Mouse (Mus musculus): ENCODE data around the gene Nipal4. TPM values are rescaled to one million over a fixed set of nuclear protein-coding genes. Genes with fewer than 3 reads are reported as not detected.

The Nipal4 gene
- polyA plus RNA-seq, 1 experiment: 0.02 TPM

GRCm38 (mm10) chr11:46145163-46145875, 21.0 kb downstream of the Nipal4 start:
- H3K27me3 ChIP-seq (ENCODE audit: control insufficient read depth, insufficient read depth, insufficient read length): no peaks in the 10 kb centered on the region
- H3K4me2 ChIP-seq (ENCODE audit: low read depth): no peak overlapping the region
- TF ChIP-seq POLR2AphosphoS2 (IDR thresholded peaks at IDR 0.05; ENCODE audit: insufficient read length, low read depth) (peak; percentile 9), TCF3 (IDR thresholded peaks at IDR 0.05; ENCODE audit: insufficient read length, low read depth) (no peak)
- H3K36me3 ChIP-seq (ENCODE audit: control insufficient read depth, insufficient read depth): peaks cover 50% of the 10 kb centered on the region
- no peak overlapping the region for H3ac ChIP-seq (ENCODE audit: control insufficient read depth, insufficient read length)
- H3K4me3 ChIP-seq: no peak overlapping the region
- H3K79me2 ChIP-seq (ENCODE audit: control insufficient read depth, insufficient read depth): no peaks in the 10 kb centered on the region

DNA sequence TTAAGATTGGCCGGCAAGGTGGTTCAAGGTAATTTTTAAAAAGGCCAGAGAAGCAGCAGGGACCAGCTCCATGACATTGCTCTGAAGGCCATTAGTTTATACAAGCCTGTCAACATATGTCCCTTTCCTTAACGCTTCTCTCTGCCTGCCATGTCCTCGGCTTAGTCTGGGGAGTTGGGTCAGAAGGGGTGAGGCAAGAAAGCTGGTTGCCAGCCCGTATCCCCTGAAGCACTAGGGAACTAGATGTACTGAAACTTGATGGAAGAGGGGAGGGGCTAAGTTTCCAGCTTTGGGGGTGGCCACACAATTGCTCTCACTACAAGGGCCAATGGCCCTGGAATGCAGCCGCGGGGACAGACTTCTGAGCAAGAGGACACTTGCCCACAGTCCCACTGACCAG, 23.0 kb downstream of the Nipal4 start:
- H3K27me3 ChIP-seq (ENCODE audit: control insufficient read depth, insufficient read depth, insufficient read length): no peaks in the 10 kb centered on the region
- no peak overlapping the region for H3K4me2 ChIP-seq (ENCODE audit: low read depth)
- H3K79me2 ChIP-seq (ENCODE audit: control insufficient read depth, insufficient read depth): no peaks in the 10 kb centered on the region
- no peak overlapping the region for H3ac ChIP-seq (ENCODE audit: control insufficient read depth, insufficient read length)
- TF ChIP-seq USF1 (IDR thresholded peaks at IDR 0.05; ENCODE audit: low read depth): no peak
- no peak for TF ChIP-seq MYOD1 (IDR thresholded peaks at IDR 0.05; ENCODE audit: control insufficient read depth in 1 of 3, insufficient read length in 2 of 3, low read depth in 2 of 3)
- TF ChIP-seq MAX (IDR thresholded peaks at IDR 0.05; ENCODE audit: low read depth): no peak
- TF ChIP-seq POLR2AphosphoS2 (IDR thresholded peaks at IDR 0.05; ENCODE audit: insufficient read length, low read depth): no peak
- TF ChIP-seq TCF3 (IDR thresholded peaks at IDR 0.05; ENCODE audit: insufficient read length, low read depth): no peak
- TF ChIP-seq CEBPB (IDR thresholded peaks at IDR 0.05; ENCODE audit: insufficient read depth, poor library complexity, severe bottlenecking): no peak
- TF ChIP-seq MYOG (IDR thresholded peaks at IDR 0.05; ENCODE audit: control insufficient read depth in 1 of 3, insufficient read depth in 1 of 3, insufficient read length in 2 of 3, low read depth in 2 of 3): no peak
- no peak for TF ChIP-seq TCF12 (IDR thresholded peaks at IDR 0.05; ENCODE audit: insufficient read depth, poor library complexity, severe bottlenecking)
- TF ChIP-seq POLR2A (IDR thresholded peaks at IDR 0.05; ENCODE audit: insufficient read length, low read depth): no peak
- TF ChIP-seq REST (IDR thresholded peaks at IDR 0.05; ENCODE audit: insufficient read depth, insufficient read length): no peak
- TF ChIP-seq SRF (IDR thresholded peaks at IDR 0.05; ENCODE audit: control insufficient read depth, insufficient read length, low read depth): no peak
- no peak for TF ChIP-seq E2F4 (IDR thresholded peaks at IDR 0.05; ENCODE audit: insufficient read depth)
- H3K36me3 ChIP-seq (ENCODE audit: control insufficient read depth, insufficient read depth): peaks cover 64% of the 10 kb centered on the region
- no peak overlapping the region for H3K4me3 ChIP-seq

GRCm38 (mm10) chr11:46134899-46135298, 31.4 kb downstream of the Nipal4 start:
- Histone ChIP-seq H3K4me2 (ENCODE audit: low read depth) (no peak overlapping the region), H3K36me3 (ENCODE audit: control insufficient read depth, insufficient read depth) (peaks cover 76% of the 10 kb centered on the region)
- TF ChIP-seq MAX (IDR thresholded peaks at IDR 0.05; ENCODE audit: low read depth) (no peak), CEBPB (IDR thresholded peaks at IDR 0.05; ENCODE audit: insufficient read depth, poor library complexity, severe bottlenecking) (no peak), E2F4 (IDR thresholded peaks at IDR 0.05; ENCODE audit: insufficient read depth) (no peak), REST (IDR thresholded peaks at IDR 0.05; ENCODE audit: insufficient read depth, insufficient read length) (no peak), MYOG (IDR thresholded peaks at IDR 0.05; ENCODE audit: control insufficient read depth in 1 of 3, insufficient read depth in 1 of 3, insufficient read length in 2 of 3, low read depth in 2 of 3) (no peak), POLR2AphosphoS2 (IDR thresholded peaks at IDR 0.05; ENCODE audit: insufficient read length, low read depth) (no peak)

DNA sequence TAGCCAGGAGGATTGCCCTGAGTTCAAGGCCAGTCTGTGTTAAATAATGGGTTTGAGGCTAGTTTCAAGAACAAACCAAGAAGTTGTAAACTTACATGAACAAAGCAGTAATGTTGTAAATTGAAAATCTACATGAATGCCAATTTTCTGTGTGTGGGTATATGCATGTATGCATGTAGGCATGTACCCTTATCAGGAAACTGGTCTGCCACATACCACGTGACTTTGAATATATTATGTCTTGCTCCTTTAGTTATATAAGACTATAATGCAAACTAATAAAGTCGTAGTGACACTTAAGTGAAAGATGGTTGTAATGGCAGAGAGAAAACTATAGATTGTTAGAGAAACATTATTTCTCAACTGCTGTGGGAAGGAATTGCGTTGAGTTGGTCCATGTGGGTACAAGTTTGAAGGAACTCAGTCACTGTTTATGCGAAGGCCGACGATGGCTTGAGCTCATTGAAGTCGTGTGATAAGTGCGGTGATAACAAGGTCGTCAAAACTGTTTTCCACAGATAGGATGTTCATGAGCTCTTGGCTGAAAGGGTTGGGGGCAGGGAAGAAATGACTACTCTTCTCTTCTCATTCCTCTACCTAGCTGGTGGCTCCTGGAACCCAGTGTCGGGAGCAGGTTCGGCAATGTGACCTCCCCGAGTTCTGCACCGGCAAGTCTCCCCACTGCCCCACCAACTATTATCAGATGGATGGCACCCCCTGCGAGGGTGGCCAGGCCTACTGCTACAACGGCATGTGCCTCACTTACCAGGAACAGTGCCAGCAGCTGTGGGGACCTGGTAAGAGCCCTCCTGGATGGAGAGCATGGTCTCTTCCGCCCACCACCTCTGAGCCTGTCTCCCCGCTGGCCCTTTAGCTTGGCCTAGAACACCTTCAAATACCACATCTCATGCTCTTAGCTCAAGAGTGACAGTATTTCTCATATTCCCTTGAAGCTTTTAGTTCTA, 35.0 kb downstream of the Nipal4 start:
- no peaks in the 10 kb centered on the region for H3K79me2 ChIP-seq (ENCODE audit: control insufficient read depth, insufficient read depth)
- H3K4me3 ChIP-seq: no peak overlapping the region
- H3ac ChIP-seq (ENCODE audit: control insufficient read depth, insufficient read length): no peak overlapping the region
- TF ChIP-seq CEBPB (IDR thresholded peaks at IDR 0.05; ENCODE audit: insufficient read depth, poor library complexity, severe bottlenecking): no peak
- TF ChIP-seq POLR2AphosphoS2 (IDR thresholded peaks at IDR 0.05; ENCODE audit: insufficient read length, low read depth): peak; percentile 1
- no peak overlapping the region for H3K4me2 ChIP-seq (ENCODE audit: low read depth)
- H3K36me3 ChIP-seq (ENCODE audit: control insufficient read depth, insufficient read depth): peaks cover 56% of the 10 kb centered on the region
- H3K27me3 ChIP-seq (ENCODE audit: control insufficient read depth, insufficient read depth, insufficient read length): no peaks in the 10 kb centered on the region

More at GRCm38 (mm10) chr11:46134899-46135298, 31.4 kb downstream of the Nipal4 start:
- Histone ChIP-seq H3K4me3 (no peak overlapping the region), H3K79me2 (ENCODE audit: control insufficient read depth, insufficient read depth) (no peaks in the 10 kb centered on the region), H3ac (ENCODE audit: control insufficient read depth, insufficient read length) (no peak overlapping the region), H3K27me3 (ENCODE audit: control insufficient read depth, insufficient read depth, insufficient read length) (no peaks in the 10 kb centered on the region)

- no peak for TF ChIP-seq REST (IDR thresholded peaks at IDR 0.05; ENCODE audit: insufficient read depth, insufficient read length)
- no peak overlapping the region for H3K4me3 ChIP-seq
- peaks cover 46% of the 10 kb centered on the region for H3K36me3 ChIP-seq (ENCODE audit: control insufficient read depth, insufficient read depth)
- no peaks in the 10 kb centered on the region for H3K79me2 ChIP-seq (ENCODE audit: control insufficient read depth, insufficient read depth)
- H3K27me3 ChIP-seq (ENCODE audit: control insufficient read depth, insufficient read depth, insufficient read length): no peaks in the 10 kb centered on the region
- H3ac ChIP-seq (ENCODE audit: control insufficient read depth, insufficient read length): no peak overlapping the region
- peak overlapping the region; percentile 49 for H3K4me2 ChIP-seq (ENCODE audit: low read depth)
Measured at GRCm38 (mm10) chr11:46128548-46128945, 37.8 kb downstream of the Nipal4 start.

All from myocyte (in vitro differentiated cells).